Mouse (Mus musculus): Measurements from ENCODE around the gene Leng9. TPM values are rescaled to one million over a fixed set of nuclear protein-coding genes. Genes with fewer than 3 reads are reported as not detected.

Leng9 gene
- total and polyA plus RNA-seq, 3 experiments: 2.9 to 5.4 (median 3.7) TPM

GRCm38 (mm10) chr7:4142796-4143445, 7.3 kb downstream of the Leng9 start:
- Histone ChIP-seq H3K36me3 (replicated peaks) (peaks cover 100% of the 10 kb centered on the region), H3K27me3 (ENCODE audit: insufficient read depth, low read length) (no peaks in the 10 kb centered on the region), H3K4me3 (ENCODE audit: low read depth, low read length) (no peak overlapping the region), H3K9me3 (replicated peaks) (no peaks in the 10 kb centered on the region), H3K4me1 (ENCODE audit: insufficient read depth, low read depth, low read length) (peaks cover 81% of the 10 kb centered on the region)
- no peak for TF ChIP-seq CTCF (IDR thresholded peaks at IDR 0.05; ENCODE audit: low read depth, low read length)
- no peak for TF ChIP-seq GATA1 (IDR thresholded peaks at IDR 0.05; ENCODE audit: borderline replicate concordance, low read length)
- TF ChIP-seq TAL1 (conservative IDR thresholded peaks at IDR 0.05; ENCODE audit: low read depth, low read length): no peak
- no peak for TF ChIP-seq GATA2 (IDR thresholded peaks at IDR 0.05; ENCODE audit: borderline replicate concordance, low read depth, low read length)
- TF ChIP-seq POLR2AphosphoS5 (IDR thresholded peaks at IDR 0.05; ENCODE audit: insufficient replicate concordance, low read depth, low read length): no peak
- DNase-seq (ENCODE audit: low spot score): no peak
- no peak for ATAC-seq (ENCODE audit: extremely low read depth, insufficient number of reproducible peaks, low FRiP score, poor library complexity, severe bottlenecking)

- DNase-seq (ENCODE audit: low spot score) (no peak), ATAC-seq (ENCODE audit: extremely low read depth, insufficient number of reproducible peaks, low FRiP score, poor library complexity, severe bottlenecking) (no peak)
- H3K4me3 ChIP-seq (ENCODE audit: low read depth, low read length): no peak overlapping the region
- H3K9me3 ChIP-seq (replicated peaks): no peaks in the 10 kb centered on the region
- peaks cover 94% of the 10 kb centered on the region for H3K36me3 ChIP-seq (replicated peaks)
- TF ChIP-seq POLR2AphosphoS5 (IDR thresholded peaks at IDR 0.05; ENCODE audit: insufficient replicate concordance, low read depth, low read length) (no peak), GATA1 (IDR thresholded peaks at IDR 0.05; ENCODE audit: borderline replicate concordance, low read length) (no peak), CTCF (IDR thresholded peaks at IDR 0.05; ENCODE audit: low read depth, low read length) (no peak), TAL1 (conservative IDR thresholded peaks at IDR 0.05; ENCODE audit: low read depth, low read length) (no peak), GATA2 (IDR thresholded peaks at IDR 0.05; ENCODE audit: borderline replicate concordance, low read depth, low read length) (no peak)
- H3K4me1 ChIP-seq (ENCODE audit: insufficient read depth, low read depth, low read length): peaks cover 75% of the 10 kb centered on the region
- no peaks in the 10 kb centered on the region for H3K27me3 ChIP-seq (ENCODE audit: insufficient read depth, low read length)
Observed at GRCm38 (mm10) chr7:4141648-4142325, 8.4 kb downstream of the Leng9 start.

- Histone ChIP-seq H3K4me1 (ENCODE audit: insufficient read depth, low read depth, low read length) (peaks cover 63% of the 10 kb centered on the region), H3K36me3 (replicated peaks) (peaks cover 74% of the 10 kb centered on the region), H3K4me3 (ENCODE audit: low read depth, low read length) (no peak overlapping the region; the same call in 1 of the 2 replicates), H3K27me3 (ENCODE audit: insufficient read depth, low read length) (no peaks in the 10 kb centered on the region), H3K9me3 (replicated peaks) (no peaks in the 10 kb centered on the region)
- ATAC-seq (ENCODE audit: extremely low read depth, insufficient number of reproducible peaks, low FRiP score, poor library complexity, severe bottlenecking) (no peak), DNase-seq (ENCODE audit: low spot score) (no peak)
- TF ChIP-seq GATA2 (IDR thresholded peaks at IDR 0.05; ENCODE audit: borderline replicate concordance, low read depth, low read length) (no peak), GATA1 (IDR thresholded peaks at IDR 0.05; ENCODE audit: borderline replicate concordance, low read length) (no peak), TAL1 (conservative IDR thresholded peaks at IDR 0.05; ENCODE audit: low read depth, low read length) (no peak), POLR2AphosphoS5 (IDR thresholded peaks at IDR 0.05; ENCODE audit: insufficient replicate concordance, low read depth, low read length) (no peak), CTCF (IDR thresholded peaks at IDR 0.05; ENCODE audit: low read depth, low read length) (no peak)
Observed at GRCm38 (mm10) chr7:4139391-4139790, 10.8 kb downstream of the Leng9 start.

GRCm38 (mm10) chr7:4138671-4139070, 11.5 kb downstream of the Leng9 start:
- no peak for TF ChIP-seq POLR2AphosphoS5 (IDR thresholded peaks at IDR 0.05; ENCODE audit: insufficient replicate concordance, low read depth, low read length)
- no peak for ATAC-seq (ENCODE audit: extremely low read depth, insufficient number of reproducible peaks, low FRiP score, poor library complexity, severe bottlenecking)
- peak overlapping the region; percentile 25; the same call in 1 of the 2 replicates for H3K4me3 ChIP-seq (ENCODE audit: low read depth, low read length)

GRCm38 (mm10) chr7:4138181-4138580, 12.0 kb downstream of the Leng9 start:
- Histone ChIP-seq H3K4me3 (ENCODE audit: low read depth, low read length) (peak overlapping the region; percentile 81; the same call in 1 of the 2 replicates), H3K9me3 (replicated peaks) (no peaks in the 10 kb centered on the region), H3K36me3 (replicated peaks) (peaks cover 74% of the 10 kb centered on the region), H3K4me1 (ENCODE audit: insufficient read depth, low read depth, low read length) (peaks cover 63% of the 10 kb centered on the region), H3K27me3 (ENCODE audit: insufficient read depth, low read length) (no peaks in the 10 kb centered on the region)
- TF ChIP-seq TAL1 (conservative IDR thresholded peaks at IDR 0.05; ENCODE audit: low read depth, low read length) (no peak), GATA2 (IDR thresholded peaks at IDR 0.05; ENCODE audit: borderline replicate concordance, low read depth, low read length) (no peak), GATA1 (IDR thresholded peaks at IDR 0.05; ENCODE audit: borderline replicate concordance, low read length) (no peak)
- no peak for DNase-seq (ENCODE audit: low spot score)
- ATAC-seq (ENCODE audit: extremely low read depth, insufficient number of reproducible peaks, low FRiP score, poor library complexity, severe bottlenecking): no peak

More at GRCm38 (mm10) chr7:4138671-4139070, 11.5 kb downstream of the Leng9 start:
- no peaks in the 10 kb centered on the region for H3K27me3 ChIP-seq (ENCODE audit: insufficient read depth, low read length)
- no peaks in the 10 kb centered on the region for H3K9me3 ChIP-seq (replicated peaks)
- peaks cover 63% of the 10 kb centered on the region for H3K4me1 ChIP-seq (ENCODE audit: insufficient read depth, low read depth, low read length)
- H3K36me3 ChIP-seq (replicated peaks): peaks cover 74% of the 10 kb centered on the region
- no peak for DNase-seq (ENCODE audit: low spot score)

GRCm38 (mm10) chr7:4137746-4138145, 12.4 kb downstream of the Leng9 start:
- TF ChIP-seq POLR2AphosphoS5 (IDR thresholded peaks at IDR 0.05; ENCODE audit: insufficient replicate concordance, low read depth, low read length) (no peak), GATA1 (IDR thresholded peaks at IDR 0.05; ENCODE audit: borderline replicate concordance, low read length) (no peak), TAL1 (conservative IDR thresholded peaks at IDR 0.05; ENCODE audit: low read depth, low read length) (no peak), GATA2 (IDR thresholded peaks at IDR 0.05; ENCODE audit: borderline replicate concordance, low read depth, low read length) (no peak)
- ATAC-seq (ENCODE audit: extremely low read depth, insufficient number of reproducible peaks, low FRiP score, poor library complexity, severe bottlenecking) (no peak), DNase-seq (ENCODE audit: low spot score) (no peak)
- Histone ChIP-seq H3K27me3 (ENCODE audit: insufficient read depth, low read length) (no peaks in the 10 kb centered on the region), H3K36me3 (replicated peaks) (peaks cover 74% of the 10 kb centered on the region), H3K4me3 (ENCODE audit: low read depth, low read length) (peak overlapping the region; percentile 81), H3K4me1 (ENCODE audit: insufficient read depth, low read depth, low read length) (peaks cover 59% of the 10 kb centered on the region), H3K9me3 (replicated peaks) (no peaks in the 10 kb centered on the region)

Data from G1E (cell line).